Mouse (Mus musculus): ENCODE measurements around the gene Icosl. TPM values are rescaled to one million over a fixed set of nuclear protein-coding genes. Genes with fewer than 3 reads are reported as not detected.
"Not testable (repeated sequence)": the region's sequence is repeated elsewhere in the genome, so short reads cannot be mapped to it uniquely, and the experiment has no call there.

Gene Icosl
- total RNA-seq, 2 experiments from 2014 or later, result 3.4 to 4.4 TPM

- DNase-seq (ENCODE audit: low spot score in 2 of 2), result no peak
Observed at GRCm38 (mm10) chr10:78074151-78074550, 5.0 kb downstream of the Icosl start.

- DNase-seq (ENCODE audit: low spot score in 2 of 2), result no peak
Observed at GRCm38 (mm10) chr10:78074977-78075376, 5.9 kb downstream of the Icosl start.

- DNase-seq (ENCODE audit: low spot score in 2 of 2), result no peak
Observed at GRCm38 (mm10) chr10:78077862-78078261, 8.8 kb downstream of the Icosl start.

- DNase-seq (ENCODE audit: low spot score in 2 of 2), result no peak
Observed at GRCm38 (mm10) chr10:78078276-78078675, 9.2 kb downstream of the Icosl start.

- DNase-seq (ENCODE audit: low spot score in 2 of 2), result no peak
Observed at GRCm38 (mm10) chr10:78079955-78080591, 11.0 kb downstream of the Icosl start.

- no peak for DNase-seq (ENCODE audit: low spot score in 2 of 2)
Observed at GRCm38 (mm10) chr10:78084073-78084472, 15.0 kb downstream of the Icosl start.

- DNase-seq (ENCODE audit: low spot score in 2 of 2), result no peak
Observed at GRCm38 (mm10) chr10:78085711-78086110, 16.6 kb downstream of the Icosl start.

GRCm38 (mm10) chr10:78086444-78087061, 17.5 kb downstream of the Icosl start:
- DNase-seq (ENCODE audit: low spot score in 2 of 2), result no peak

GRCm38 (mm10) chr10:78087101-78087511, 18.0 kb downstream of the Icosl start:
- DNase-seq (ENCODE audit: low spot score in 2 of 2), result no peak

GRCm38 (mm10) chr10:78090246-78090645, 21.1 kb downstream of the Icosl start:
- no peak for DNase-seq (ENCODE audit: low spot score in 2 of 2)

GRCm38 (mm10) chr10:78090706-78091491, 21.8 kb downstream of the Icosl start:
- no peak for DNase-seq (ENCODE audit: low spot score in 2 of 2)

GRCm38 (mm10) chr10:78091865-78092724, 23.0 kb downstream of the Icosl start:
- DNase-seq (ENCODE audit: low spot score in 2 of 2), result no peak

- DNase-seq (ENCODE audit: low spot score in 2 of 2), result no peak
Observed at GRCm38 (mm10) chr10:78092725-78093029, 23.6 kb downstream of the Icosl start.

- no peak for DNase-seq (ENCODE audit: low spot score in 2 of 2)
Observed at GRCm38 (mm10) chr10:78095221-78095620, 26.1 kb downstream of the Icosl start.

- DNase-seq (ENCODE audit: low spot score in 2 of 2), result no peak
Observed at GRCm38 (mm10) chr10:78095954-78096931, 27.1 kb downstream of the Icosl start.

GRCm38 (mm10) chr10:78099860-78100259, 30.8 kb downstream of the Icosl start:
- DNase-seq (ENCODE audit: low spot score in 2 of 2), result not testable (repeated sequence)

- no peak for DNase-seq (ENCODE audit: low spot score in 2 of 2)
Observed at GRCm38 (mm10) chr10:78100989-78101780, 32.1 kb downstream of the Icosl start.

- peak in 1 of 2 experiments; percentile 68 for DNase-seq (ENCODE audit: low spot score in 2 of 2)
Observed at GRCm38 (mm10) chr10:78104555-78105490, 35.7 kb downstream of the Icosl start.
